ENCODE assay signal across 24 mouse cellular contexts in the genomic region with DNA sequence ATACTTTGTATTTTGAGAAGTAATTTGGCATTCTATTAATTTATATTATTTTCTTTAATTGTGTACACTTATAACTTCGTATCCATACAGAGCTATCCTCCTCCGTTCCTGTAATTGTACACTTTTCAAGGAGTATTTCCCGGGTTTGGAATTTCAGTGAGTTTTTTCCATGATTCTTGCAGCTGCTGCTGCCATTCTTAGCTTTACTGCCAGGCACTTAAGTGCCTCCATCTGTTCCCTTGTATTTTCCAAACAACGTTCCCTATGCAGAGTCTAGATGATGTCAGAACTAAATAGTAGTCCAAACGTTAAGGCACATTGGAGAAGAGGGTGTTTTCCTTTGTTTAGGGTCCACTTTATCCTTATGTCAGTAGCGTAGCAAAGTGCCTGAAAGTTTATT. TPM values are rescaled to one million over a fixed set of nuclear protein-coding genes. Genes with fewer than 3 reads are reported as not detected.
DNase-seq lines count a peak whose midpoint lies in the region; ATAC-seq and TF ChIP-seq lines count a peak whose summit lies in the region.
"Had no signal": no experiment of that assay in that cellular context is flagged by ENCODE, and none has a peak within 500 bp of the region (broad histone marks: within the 10 kb centered on the region; RNA-seq: fewer than 3 reads in every experiment).

No protein-coding gene starts in this region.

- TF ChIP-seq CTCF in intestine, postnatal 0 days (IDR thresholded peaks at IDR 0.05; ENCODE audit: low read depth), result no peak

- H3K27ac ChIP-seq in intestine, embryonic 14.5 days (ENCODE audit: low read depth), result peak overlapping the region; percentile 38; the same call in 1 of the 2 replicates
- no peak overlapping the region for H3K27ac ChIP-seq in intestine, postnatal 0 days (ENCODE audit: low read depth, low read length)
- H3K27ac ChIP-seq: embryonic facial prominence, embryonic 12.5 days; gastrocnemius, adult 2 months; heart, embryonic 10.5 days; hindbrain, embryonic 15.5 days; intestine, embryonic 15.5 days; liver, embryonic 13.5 days; midbrain, embryonic 12.5 days; stomach, embryonic 15.5 days had no signal

- intact Hi-C loops in heart, postnatal 25 days (cut with DNase I), result no loop called here

- H3K9me3 ChIP-seq in intestine, embryonic 14.5 days (ENCODE audit: control insufficient read depth, low read length), result no peaks in the 10 kb centered on the region
- H3K9me3 ChIP-seq in intestine, postnatal 0 days (ENCODE audit: control insufficient read depth), result no peaks in the 10 kb centered on the region
- H3K9me3 ChIP-seq: embryonic facial prominence, embryonic 12.5 days; heart, embryonic 10.5 days; hindbrain, embryonic 15.5 days; intestine, embryonic 15.5 days; liver, embryonic 13.5 days; midbrain, embryonic 12.5 days; stomach, embryonic 15.5 days had no signal

- 63% methylated on average over 6 of the region's 6 CpGs for WGBS in intestine, embryonic 14.5 days
- 72% methylated on average over 6 of the region's 6 CpGs for WGBS in intestine, postnatal 0 days

- H3K9ac ChIP-seq in intestine, embryonic 14.5 days (ENCODE audit: low read length), result no peak overlapping the region
- H3K9ac ChIP-seq in intestine, postnatal 0 days (ENCODE audit: low read depth, low read length), result no peak overlapping the region
- H3K9ac ChIP-seq: embryonic facial prominence, embryonic 12.5 days; hindbrain, embryonic 15.5 days; intestine, embryonic 15.5 days; liver, embryonic 13.5 days; midbrain, embryonic 12.5 days; stomach, embryonic 15.5 days had no signal

- DNase-seq in embryo, embryonic 11 days, result peak; percentile 1
- DNase-seq in embryo, embryonic 10 days (ENCODE audit: low spot score), result no peak
- DNase-seq in intestine, embryonic 14.5 days (ENCODE audit: low spot score), result no peak
- peak; percentile 11 for DNase-seq in forelimb bud, embryonic 11.5 days (ENCODE audit: low read depth, low spot score)
- no peak for DNase-seq in adrenal gland, postnatal 25 days
- DNase-seq in heart, postnatal 25 days (ENCODE audit: low spot score), result no peak
- DNase-seq: adrenal gland, postnatal 36 days; cerebellum, adult 11-12 months; cerebellum, postnatal 36 days; gastrocnemius, adult 2 months; kidney, adult 9 months; kidney, postnatal 14 days; liver, embryonic 13.5 days; lung, adult 2 months; thymus, adult 18-20 months; thymus, postnatal 36 days had no signal

- no peak for ATAC-seq in intestine, embryonic 14.5 days (replicated peaks; ENCODE audit: low FRiP score, low TSS enrichment, low read depth)
- no peak for ATAC-seq in intestine, postnatal 0 days
- ATAC-seq: CD4-positive, CD25-positive, alpha-beta regulatory T cell, adult 4 months; intestine, embryonic 15.5 days had no signal

- H3K4me2 ChIP-seq in intestine, embryonic 14.5 days (ENCODE audit: low read length), result no peak overlapping the region
- H3K4me2 ChIP-seq in intestine, postnatal 0 days (replicated peaks; ENCODE audit: low read depth), result no peak overlapping the region
- H3K4me2 ChIP-seq: embryonic facial prominence, embryonic 12.5 days; hindbrain, embryonic 15.5 days; intestine, embryonic 15.5 days; liver, embryonic 13.5 days; midbrain, embryonic 12.5 days; stomach, embryonic 15.5 days had no signal

- H3K4me3 ChIP-seq in intestine, embryonic 14.5 days (ENCODE audit: low read depth, low read length), result no peak overlapping the region
- H3K4me3 ChIP-seq in intestine, postnatal 0 days (ENCODE audit: low read depth, low read length), result no peak overlapping the region
- H3K4me3 ChIP-seq: embryonic facial prominence, embryonic 12.5 days; gastrocnemius, adult 2 months; heart, embryonic 10.5 days; hindbrain, embryonic 15.5 days; intestine, embryonic 15.5 days; liver, embryonic 13.5 days; midbrain, embryonic 12.5 days; stomach, embryonic 15.5 days had no signal

- H3K27me3 ChIP-seq in intestine, embryonic 14.5 days (replicated peaks; ENCODE audit: control insufficient read depth, insufficient read depth, low read length), result no peaks in the 10 kb centered on the region
- no peaks in the 10 kb centered on the region for H3K27me3 ChIP-seq in intestine, postnatal 0 days (replicated peaks; ENCODE audit: control insufficient read depth, insufficient read depth, low read length)
- H3K27me3 ChIP-seq: embryonic facial prominence, embryonic 12.5 days; hindbrain, embryonic 15.5 days; intestine, embryonic 15.5 days; liver, embryonic 13.5 days; midbrain, embryonic 12.5 days; stomach, embryonic 15.5 days had no signal

- H3K4me1 ChIP-seq in intestine, embryonic 14.5 days (replicated peaks; ENCODE audit: control insufficient read depth, insufficient read depth, low read length), result no peaks in the 10 kb centered on the region
- H3K4me1 ChIP-seq in intestine, postnatal 0 days (replicated peaks; ENCODE audit: control insufficient read depth, insufficient read depth, low read length), result no peaks in the 10 kb centered on the region
- H3K4me1 ChIP-seq: embryonic facial prominence, embryonic 12.5 days; heart, embryonic 10.5 days; hindbrain, embryonic 15.5 days; intestine, embryonic 15.5 days; liver, embryonic 13.5 days; midbrain, embryonic 12.5 days; stomach, embryonic 15.5 days had no signal

- no peaks in the 10 kb centered on the region for H3K36me3 ChIP-seq in intestine, embryonic 14.5 days (ENCODE audit: control insufficient read depth, insufficient read depth, low read length)
- H3K36me3 ChIP-seq in intestine, postnatal 0 days (ENCODE audit: control insufficient read depth, insufficient read depth), result no peaks in the 10 kb centered on the region
- H3K36me3 ChIP-seq: embryonic facial prominence, embryonic 12.5 days; heart, embryonic 10.5 days; hindbrain, embryonic 15.5 days; intestine, embryonic 15.5 days; liver, embryonic 13.5 days; midbrain, embryonic 12.5 days; stomach, embryonic 15.5 days had no signal

RNA-seq across cellular contexts. Expression of a gene that starts 5.1 kb away (rescaled TPM):
- 41.4 and 45.5 TPM in 2 replicates for polyA plus RNA-seq in intestine, embryonic 14.5 days (2014; fragmentation: Nextera tagmentation; extraction: Ambion mirVana)
- 9.2 and 10.0 TPM in 2 replicates for polyA plus RNA-seq in intestine, postnatal 0 days (2015; fragmentation: Nextera tagmentation; extraction: Ambion mirVana)
- 16.0 and 20.3 TPM in 2 replicates for total RNA-seq in adrenal gland, postnatal 25 days (2021)
- 10 to 100 TPM; 11.1 to 18.1 TPM for total RNA-seq in heart, postnatal 25 days (2021)

RNA-seq across cellular contexts. Expression of a gene that starts 46.5 kb away (rescaled TPM):
- 19.8 and 24.9 TPM in 2 replicates for polyA plus RNA-seq in intestine, embryonic 14.5 days (2014; fragmentation: Nextera tagmentation; extraction: Ambion mirVana)
- 4.7 and 5.6 TPM in 2 replicates for polyA plus RNA-seq in intestine, postnatal 0 days (2015; fragmentation: Nextera tagmentation; extraction: Ambion mirVana)
- total RNA-seq in adrenal gland, postnatal 25 days (2021), result 28.2 and 29.4 TPM in 2 replicates
- total RNA-seq in heart, postnatal 25 days (2021), result 1 to 10 TPM; 1.2 to 3.6 TPM

RNA-seq across cellular contexts. Expression of a gene that starts 49.8 kb away (rescaled TPM):
- 8.3 TPM in 2 replicates for polyA plus RNA-seq in intestine, embryonic 14.5 days (2014; fragmentation: Nextera tagmentation; extraction: Ambion mirVana)
- polyA plus RNA-seq in intestine, postnatal 0 days (2015; fragmentation: Nextera tagmentation; extraction: Ambion mirVana), result 4.3 and 4.8 TPM in 2 replicates
- total RNA-seq in adrenal gland, postnatal 25 days (2021), result 22.1 and 38.6 TPM in 2 replicates
- total RNA-seq in heart, postnatal 25 days (2021), result 1 to 10 TPM; 5.9 to 6.5 TPM

RNA-seq across cellular contexts. Expression of a gene that starts 49.8 kb away (rescaled TPM):
- polyA plus RNA-seq in intestine, embryonic 14.5 days (2014; fragmentation: Nextera tagmentation; extraction: Ambion mirVana), result 38.6 and 45.8 TPM in 2 replicates
- 11.0 and 12.5 TPM in 2 replicates for polyA plus RNA-seq in intestine, postnatal 0 days (2015; fragmentation: Nextera tagmentation; extraction: Ambion mirVana)
- 90.8 and 104 TPM in 2 replicates for total RNA-seq in adrenal gland, postnatal 25 days (2021)
- total RNA-seq in heart, postnatal 25 days (2021), result 10 to 100 TPM; 16.9 to 19.3 TPM

Comparison
In these comparisons a context has a peak if more than half of its experiments do, and no peak if none do; other contexts are left out.
1. DNase-seq: peak in embryo, embryonic 11 days (single experiment) and forelimb bud, embryonic 11.5 days (single experiment); none in embryo, embryonic 10 days (single experiment), intestine, embryonic 14.5 days (single experiment), adrenal gland, postnatal 25 days (single experiment) and heart, postnatal 25 days (single experiment).